Mouse (Mus musculus) heart, embryonic 10.5 days (tissue): ENCODE measurements around the gene Neurl2. TPM values are rescaled to one million over a fixed set of nuclear protein-coding genes. Genes with fewer than 3 reads are reported as not detected.
A peak's percentile ranks its signal among the peaks of the same experiment; 100 is the strongest.
"Not testable (repeated sequence)": the region's sequence is repeated elsewhere in the genome, so short reads cannot be mapped to it uniquely, and the experiment has no call there.

Experiments used
- DNase-seq: peaks from one replicate; pipeline ENCODE4 v3.0.0-alpha.2; 2017; ENCODE audit warnings: low spot score
- H3K27ac ChIP-seq: fragments of 300-500 bp; sonication (generic); 2 replicates; pipeline ENCODE4 v1.5.1; 2016; ENCODE audit warnings: mild to moderate bottlenecking
- H3K27me3 ChIP-seq: fragments of 300-500 bp; sonication (generic); 2 replicates; pipeline ENCODE4 v1.6.1; 2016; ENCODE audit warnings: mild to moderate bottlenecking; ENCODE audit not compliant: poor library complexity, insufficient read depth, severe bottlenecking
- H3K36me3 ChIP-seq: fragments of 300-500 bp; sonication (generic); 2 replicates; pipeline ENCODE4 v1.6.1; 2016; ENCODE audit warnings: mild to moderate bottlenecking, moderate library complexity
- H3K4me1 ChIP-seq: fragments of 300-500 bp; sonication (generic); 2 replicates; pipeline ENCODE4 v1.6.1; 2016; ENCODE audit warnings: mild to moderate bottlenecking
- H3K4me3 ChIP-seq: fragments of 300-500 bp; sonication (generic); 2 replicates; pipeline ENCODE4 v1.5.1; 2016; ENCODE audit warnings: mild to moderate bottlenecking, moderate library complexity
- H3K9me3 ChIP-seq: fragments of 300-500 bp; sonication (generic); 2 replicates; pipeline ENCODE4 v1.6.1; 2016; ENCODE audit warnings: mild to moderate bottlenecking, moderate library complexity
- WGBS: fragments of 180-500 bp; shearing (Covaris S2); methylation state at CpG from one replicate; pipeline ENCODE4 v1.1.7; 2016; 5-methylcytosine and 5-hydroxymethylcytosine counted together
- polyA plus RNA-seq: library from polyadenylated mRNA; unstranded; fragments of >200 nt; fragmentation: Nextera tagmentation; extraction: Ambion mirVana; gene quantifications from 2 replicates; pipeline ENCODE4 v1.2.1, GENCODE M21; 2016

The Neurl2 gene
- polyA plus RNA-seq, 1 experiment from 2014 or later, result 28.2 TPM

- no peak for DNase-seq
- Histone ChIP-seq H3K27me3 (peaks cover 4% of the 10 kb centered on the region; the same call in 1 of the 2 replicates), H3K36me3 (no peaks in the 10 kb centered on the region), H3K4me3 (no peak overlapping the region), H3K27ac (peak overlapping the region; percentile 74), H3K9me3 (0 out of 2 replicates have a peak, but pooled peaks cover 5% of the 10 kb centered on the region), H3K4me1 (peaks cover 9% of the 10 kb centered on the region)
- WGBS, result 91% methylated on average over 7 of the region's 7 CpGs
Observed at GRCm38 (mm10) chr2:164867566-164867965, 34.3 kb upstream of the Neurl2 start.

GRCm38 (mm10) chr2:164866741-164867551, 33.7 kb upstream of the Neurl2 start:
- peaks cover 14% of the 10 kb centered on the region for H3K4me1 ChIP-seq
- H3K27me3 ChIP-seq, result peaks cover 4% of the 10 kb centered on the region; the same call in 1 of the 2 replicates
- no peak for DNase-seq
- peak overlapping the region; percentile 74 for H3K27ac ChIP-seq
- no peak overlapping the region for H3K4me3 ChIP-seq
- H3K9me3 ChIP-seq, result 0 out of 2 replicates have a peak, but pooled peaks cover 5% of the 10 kb centered on the region
- 43% methylated on average over 16 of the region's 16 CpGs for WGBS
- no peaks in the 10 kb centered on the region for H3K36me3 ChIP-seq

- H3K36me3 ChIP-seq, result no peaks in the 10 kb centered on the region
- H3K27me3 ChIP-seq, result peaks cover 6% of the 10 kb centered on the region; the same call in 1 of the 2 replicates
- DNase-seq, result no peak
- no peak overlapping the region for H3K4me3 ChIP-seq
- 0 out of 2 replicates have a peak, but pooled peaks cover 5% of the 10 kb centered on the region for H3K9me3 ChIP-seq
- H3K4me1 ChIP-seq, result peaks cover 24% of the 10 kb centered on the region
- H3K27ac ChIP-seq, result no peak overlapping the region
- 57% methylated on average over 4 of the region's 4 CpGs for WGBS
Observed at GRCm38 (mm10) chr2:164864593-164864992, 31.3 kb upstream of the Neurl2 start.

DNA sequence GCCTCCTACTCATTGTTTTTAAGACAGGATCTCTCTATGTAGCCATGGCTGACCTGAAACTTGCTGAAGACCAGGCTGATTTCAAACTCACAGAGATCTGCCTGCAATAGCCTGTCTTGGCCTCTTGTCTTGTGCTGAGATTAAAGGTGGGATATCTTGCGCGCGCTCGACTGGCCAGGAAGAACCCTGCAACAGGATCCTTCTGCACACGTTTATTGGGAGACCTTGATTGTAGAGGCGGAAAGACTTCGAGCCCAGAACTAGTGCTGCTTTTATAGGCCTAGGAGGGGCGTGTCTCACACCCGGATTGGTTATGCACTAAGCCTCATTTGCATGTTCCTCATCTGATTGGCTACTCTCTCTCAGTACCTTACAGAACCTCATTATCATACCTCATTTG, 30.2 kb upstream of the Neurl2 start:
- H3K36me3 ChIP-seq, DNase-seq, H3K27ac ChIP-seq, H3K9me3 ChIP-seq, H3K4me3 ChIP-seq: not testable (repeated sequence)
- whole genome bisulfite sequencing, result 91% methylated on average over 8 of the region's 9 CpGs
- Histone ChIP-seq H3K27me3 (peaks cover 16% of the 10 kb centered on the region), H3K4me1 (peaks cover 29% of the 10 kb centered on the region)

DNA sequence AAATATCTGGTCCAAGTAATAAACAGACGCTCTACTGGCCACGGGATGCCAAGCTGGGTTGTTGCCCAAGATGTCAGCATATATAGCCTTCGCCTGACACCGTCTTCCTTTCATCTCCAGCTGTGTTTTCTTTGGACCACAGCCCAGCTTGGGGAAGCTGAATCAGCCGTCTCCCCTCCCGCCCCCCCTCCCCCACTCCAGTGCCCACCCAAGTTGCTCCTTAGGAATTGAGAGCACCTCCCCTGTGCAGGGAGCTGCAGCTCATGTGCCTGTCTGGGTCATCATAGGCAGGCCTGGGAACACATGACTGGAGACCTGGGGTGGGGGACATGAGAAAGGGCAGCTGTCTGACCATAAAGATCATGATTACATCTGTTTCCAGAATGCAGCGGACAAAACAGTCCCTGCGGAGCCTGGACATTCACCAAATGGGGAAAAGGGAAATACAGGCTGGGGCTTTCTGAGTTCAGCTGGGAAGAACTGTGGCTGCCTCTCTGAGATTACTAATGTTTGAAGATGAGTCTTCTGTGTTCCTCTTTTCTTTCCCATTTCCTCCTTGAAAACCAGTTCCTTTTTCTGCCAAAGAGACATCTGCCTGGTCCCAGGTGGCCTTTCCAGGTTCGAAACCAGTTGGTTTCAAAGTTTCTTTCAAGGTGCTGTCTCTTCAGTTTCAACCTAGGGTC, 29.1 kb upstream of the Neurl2 start:
- Histone ChIP-seq H3K27me3 (peaks cover 27% of the 10 kb centered on the region), H3K27ac (no peak overlapping the region), H3K36me3 (no peaks in the 10 kb centered on the region), H3K4me3 (no peak overlapping the region), H3K9me3 (no peaks in the 10 kb centered on the region), H3K4me1 (peaks cover 36% of the 10 kb centered on the region)
- no peak for DNase-seq
- 53% methylated on average over 9 of the region's 9 CpGs for WGBS

- Histone ChIP-seq H3K9me3 (no peaks in the 10 kb centered on the region), H3K4me1 (peaks cover 40% of the 10 kb centered on the region), H3K36me3 (no peaks in the 10 kb centered on the region), H3K27me3 (peaks cover 39% of the 10 kb centered on the region), H3K27ac (no peak overlapping the region), H3K4me3 (no peak overlapping the region)
- 71% methylated on average over 4 of the region's 4 CpGs for WGBS
- DNase-seq, result no peak
Observed at GRCm38 (mm10) chr2:164861094-164861493, 27.8 kb upstream of the Neurl2 start.

DNA sequence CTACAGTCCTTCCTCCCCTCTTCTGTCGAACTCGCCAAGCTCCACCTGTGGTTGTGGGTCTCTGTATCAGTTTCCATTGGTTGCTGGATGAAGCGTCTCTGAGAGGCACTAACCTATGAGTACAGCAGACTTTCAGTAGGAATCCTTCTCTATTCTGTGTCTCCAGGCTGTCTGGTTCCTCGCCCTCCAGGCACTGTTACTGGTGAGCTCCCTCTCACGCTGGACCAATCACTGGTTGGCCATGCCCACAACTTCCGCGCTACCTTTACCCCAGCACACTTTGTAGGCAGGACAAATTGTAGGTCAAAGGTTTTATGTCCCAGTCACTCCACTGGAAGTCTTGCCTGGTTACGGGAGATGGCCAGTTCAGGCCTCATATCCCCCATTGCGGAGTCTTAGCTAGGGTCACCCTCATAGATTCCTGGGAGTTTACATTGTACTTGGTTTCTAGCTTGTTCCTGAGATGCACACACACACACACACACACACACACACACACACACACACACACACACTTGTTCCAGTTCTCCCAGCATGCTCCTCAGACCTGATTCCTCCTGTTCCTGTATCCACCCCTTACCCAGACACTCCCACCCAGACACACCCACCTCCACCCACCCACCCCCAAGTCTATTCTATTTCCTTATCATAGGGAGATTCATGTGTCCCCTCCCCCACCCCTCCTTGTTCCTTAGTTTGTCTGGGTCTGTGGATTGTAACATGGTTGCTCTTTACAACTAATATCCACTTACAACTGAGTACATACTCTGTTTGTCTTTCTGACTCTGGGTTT, 26.6 kb upstream of the Neurl2 start:
- H3K27ac ChIP-seq, result no peak overlapping the region
- DNase-seq, result no peak
- H3K4me3 ChIP-seq, result no peak overlapping the region
- 55% methylated on average over 9 of the region's 9 CpGs for WGBS
- no peaks in the 10 kb centered on the region for H3K9me3 ChIP-seq
- peaks cover 52% of the 10 kb centered on the region for H3K27me3 ChIP-seq
- H3K4me1 ChIP-seq, result peaks cover 41% of the 10 kb centered on the region
- H3K36me3 ChIP-seq, result no peaks in the 10 kb centered on the region

DNA sequence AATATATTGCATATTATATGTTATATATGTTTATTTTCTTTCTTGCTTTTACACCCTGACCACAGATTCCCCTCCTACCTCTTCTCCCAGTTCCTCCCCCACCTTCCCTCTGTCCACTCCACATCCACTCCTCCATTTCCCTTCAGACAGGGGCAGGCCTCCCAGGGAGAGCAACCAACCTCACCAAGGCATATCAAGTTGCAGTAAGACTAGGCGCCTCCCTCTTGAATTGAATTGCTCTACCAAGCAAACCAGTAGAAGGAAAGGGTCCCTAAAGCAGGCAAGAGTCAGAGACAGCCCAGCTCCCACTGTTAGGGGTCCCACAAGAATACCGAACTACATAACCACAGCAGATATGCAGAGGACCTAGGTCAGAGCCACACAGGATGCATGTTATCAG, 25.9 kb upstream of the Neurl2 start:
- DNase-seq, result no peak
- Histone ChIP-seq H3K27me3 (peaks cover 58% of the 10 kb centered on the region), H3K27ac (no peak overlapping the region), H3K4me3 (no peak overlapping the region), H3K4me1 (peaks cover 42% of the 10 kb centered on the region), H3K36me3 (no peaks in the 10 kb centered on the region), H3K9me3 (no peaks in the 10 kb centered on the region)
- WGBS, result 46% methylated on average over 2 of the region's 2 CpGs

GRCm38 (mm10) chr2:164857842-164858553, 24.7 kb upstream of the Neurl2 start:
- peak overlapping the region; percentile 37; the same call in 1 of the 2 replicates for H3K27ac ChIP-seq

GRCm38 (mm10) chr2:164857101-164857821, 24.0 kb upstream of the Neurl2 start, which contains the start of gene Pltp:
Gene Pltp (minus strand): TSS chr2:164857711.
- under 1% methylated on average over 45 of the region's 47 CpGs for WGBS
- Histone ChIP-seq H3K27me3 (peaks cover 73% of the 10 kb centered on the region), H3K4me1 (peaks cover 41% of the 10 kb centered on the region), H3K9me3 (no peaks in the 10 kb centered on the region), H3K4me3 (peak within 1 kb of the TSS; percentile 65), H3K27ac (peak within 1 kb of the TSS; percentile 37), H3K36me3 (no peaks in the 10 kb centered on the region)
- no peak for DNase-seq

More at GRCm38 (mm10) chr2:164857842-164858553, 24.7 kb upstream of the Neurl2 start:
- no peaks in the 10 kb centered on the region for H3K9me3 ChIP-seq
- 3% methylated on average over 19 of the region's 19 CpGs for WGBS
- H3K4me3 ChIP-seq, result peak overlapping the region; percentile 65
- DNase-seq, result no peak
- H3K4me1 ChIP-seq, result peaks cover 42% of the 10 kb centered on the region
- H3K36me3 ChIP-seq, result no peaks in the 10 kb centered on the region
- peaks cover 66% of the 10 kb centered on the region for H3K27me3 ChIP-seq

DNA sequence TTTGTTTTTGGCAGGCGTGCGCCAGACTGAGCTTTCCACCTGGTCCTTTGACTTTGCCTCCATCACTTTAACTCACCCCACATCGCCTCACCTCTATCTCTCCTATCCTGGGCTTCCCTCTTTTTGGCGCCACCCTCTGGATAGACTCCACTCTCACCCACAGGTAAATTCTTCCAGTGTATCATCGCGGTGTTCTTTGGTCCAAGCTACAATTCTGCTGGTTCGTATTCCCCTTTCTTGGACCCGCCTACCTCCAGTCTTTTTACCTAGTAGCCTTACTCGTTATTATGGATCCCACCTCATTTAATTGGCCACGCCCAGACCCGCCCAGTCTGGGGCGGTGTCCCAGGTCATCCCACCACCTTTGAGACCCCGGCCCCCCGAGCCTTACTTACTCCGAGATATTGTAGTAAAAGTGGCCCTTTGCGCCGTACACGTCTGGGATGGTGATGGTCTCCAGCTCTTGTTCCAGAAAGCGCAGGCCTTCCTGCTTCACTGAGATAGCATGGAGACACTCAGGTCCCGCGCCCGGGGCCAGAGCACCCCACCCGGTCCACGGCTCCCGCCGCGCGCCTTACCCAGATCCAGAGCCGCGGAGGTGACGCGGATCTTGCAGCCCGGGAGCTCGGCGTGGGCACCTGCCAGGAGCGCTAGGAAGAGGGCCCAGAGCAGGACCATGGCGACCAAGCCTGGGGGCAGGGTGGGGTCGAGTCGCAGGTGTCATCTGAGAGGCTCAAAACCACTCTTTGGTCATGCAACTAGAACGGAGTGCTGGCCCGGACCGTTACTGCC, 23.2 kb upstream of the Neurl2 start:
- Histone ChIP-seq H3K4me1 (peaks cover 34% of the 10 kb centered on the region), H3K27me3 (peaks cover 75% of the 10 kb centered on the region), H3K4me3 (peak overlapping the region; percentile 65), H3K9me3 (no peaks in the 10 kb centered on the region), H3K27ac (peak overlapping the region; percentile 37; the same call in 1 of the 2 replicates), H3K36me3 (no peaks in the 10 kb centered on the region)
- 1% methylated on average over 42 of the region's 42 CpGs for WGBS
- DNase-seq, result no peak
